Mouse (Mus musculus) midbrain, embryonic 12.5 days (tissue): ENCODE data around the gene Clec3b. TPM values are rescaled to one million over a fixed set of nuclear protein-coding genes. Genes with fewer than 3 reads are reported as not detected.

Source experiments
- ATAC-seq: fragments of 200-750 bp; cut with Nextera tagmentation; 2 replicates; pipeline ENCODE4 v1.8.0; 2017; ENCODE audit warnings: low read depth, moderate TSS enrichment, moderate library complexity; ENCODE audit not compliant: low FRiP score
- H3K27ac ChIP-seq: fragments of 300-500 bp; sonication (generic); replicated peaks from 2 replicates; pipeline ENCODE4 v1.5.1; 2016; ENCODE audit warnings: mild to moderate bottlenecking
- H3K27me3 ChIP-seq: fragments of 300-500 bp; sonication (generic); 2 replicates; pipeline ENCODE4 v1.6.1; 2016; ENCODE audit warnings: mild to moderate bottlenecking
- H3K36me3 ChIP-seq: fragments of 300-500 bp; sonication (generic); 2 replicates; pipeline ENCODE4 v1.6.1; 2016
- H3K4me1 ChIP-seq: fragments of 300-500 bp; sonication (generic); 2 replicates; pipeline ENCODE4 v1.6.1; 2016
- H3K4me2 ChIP-seq: fragments of 300-500 bp; sonication (generic); replicated peaks from 2 replicates; pipeline ENCODE4 v1.6.1; 2016; ENCODE audit warnings: mild to moderate bottlenecking, moderate library complexity
- H3K4me3 ChIP-seq: fragments of 300-500 bp; sonication (generic); 2 replicates; pipeline ENCODE4 v1.5.1; 2016; ENCODE audit warnings: mild to moderate bottlenecking
- H3K9ac ChIP-seq: fragments of 300-500 bp; sonication (generic); replicated peaks from 2 replicates; pipeline ENCODE4 v1.6.1; 2016; ENCODE audit warnings: mild to moderate bottlenecking, moderate library complexity
- H3K9me3 ChIP-seq: fragments of 300-500 bp; sonication (generic); 2 replicates; pipeline ENCODE4 v1.6.1; 2016; ENCODE audit warnings: mild to moderate bottlenecking
- WGBS: fragments of 180-500 bp; shearing (Covaris S2); methylation state at CpG from one replicate; pipeline ENCODE4 v1.1.7; 2016; 5-methylcytosine and 5-hydroxymethylcytosine counted together
- polyA plus RNA-seq: library from polyadenylated mRNA; unstranded; fragments of >200 nt; fragmentation: Nextera tagmentation; extraction: Ambion mirVana; gene quantifications from 2 replicates; pipeline ENCODE4 v1.2.1, GENCODE M21; 2016

Gene Clec3b
- polyA plus RNA-seq, 1 experiment from 2014 or later, result 0.31 TPM

DNA sequence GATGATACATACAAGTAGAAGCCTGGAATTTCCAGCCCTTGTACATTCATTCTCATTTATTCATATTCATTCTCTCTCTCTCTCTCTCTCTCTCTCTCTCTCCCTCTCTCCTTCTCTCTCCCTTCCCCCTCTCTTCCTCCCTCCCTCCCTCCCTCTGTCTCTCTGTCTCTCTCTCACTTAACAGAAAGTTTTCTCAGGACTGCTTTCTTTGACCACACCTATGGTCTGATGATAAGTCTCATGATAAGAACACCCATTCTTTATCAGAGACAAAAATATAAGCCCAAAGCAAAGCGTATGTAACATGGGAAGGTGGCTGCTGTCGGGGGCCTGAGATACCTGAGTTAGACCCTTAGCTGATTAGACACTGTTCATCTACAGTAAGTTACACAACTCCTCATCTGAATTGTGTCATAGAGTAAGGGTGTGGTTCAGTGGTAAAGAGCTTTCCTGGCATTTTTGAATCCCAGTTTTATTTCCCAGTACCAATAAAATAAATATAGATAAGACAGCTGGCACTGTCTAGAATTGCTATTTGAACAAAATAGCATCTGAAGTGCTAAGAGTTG lies 26.2 kb upstream of the Clec3b start:
- Histone ChIP-seq H3K4me3 (no peak overlapping the region), H3K27ac (no peak overlapping the region)
- 94% methylated on average over 2 of the region's 2 CpGs for WGBS

DNA sequence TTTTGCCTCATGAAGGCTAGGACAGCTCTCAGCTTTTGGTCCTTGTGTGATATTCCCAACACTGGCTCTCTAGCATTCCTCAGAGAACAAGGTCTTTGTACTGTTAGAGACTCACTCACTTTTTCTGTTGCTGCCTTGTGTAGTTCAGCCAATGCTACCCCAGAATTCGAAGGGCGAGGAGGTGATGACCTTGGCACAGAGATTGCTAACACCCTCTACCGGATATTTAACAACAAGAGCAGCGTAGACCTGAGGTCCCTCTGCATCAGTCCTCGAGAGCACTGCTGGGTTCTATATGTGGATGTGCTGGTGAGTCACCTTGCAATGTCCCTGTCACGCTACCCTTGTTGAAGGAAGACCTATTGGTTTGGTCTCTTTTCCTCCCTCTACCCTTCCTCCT lies 23.1 kb upstream of the Clec3b start:
- ATAC-seq, result no peak
- Histone ChIP-seq H3K4me2 (no peak overlapping the region), H3K9ac (no peak overlapping the region), H3K4me3 (no peak overlapping the region), H3K36me3 (peaks cover 64% of the 10 kb centered on the region), H3K27ac (no peak overlapping the region), H3K4me1 (no peaks in the 10 kb centered on the region), H3K27me3 (no peaks in the 10 kb centered on the region), H3K9me3 (no peaks in the 10 kb centered on the region)
- WGBS, result 95% methylated on average over 6 of the region's 6 CpGs

More for the DNA sequence above, 26.2 kb upstream of the Clec3b start:
- no peaks in the 10 kb centered on the region for H3K27me3 ChIP-seq
- H3K4me1 ChIP-seq, result no peaks in the 10 kb centered on the region
- no peak for ATAC-seq
- peaks cover 62% of the 10 kb centered on the region for H3K36me3 ChIP-seq
- no peaks in the 10 kb centered on the region for H3K9me3 ChIP-seq
- no peak overlapping the region for H3K4me2 ChIP-seq
- H3K9ac ChIP-seq, result no peak overlapping the region

GRCm38 (mm10) chr9:123132994-123133393 lies 17.8 kb upstream of the Clec3b start:
- 90% methylated on average over 3 of the region's 3 CpGs for whole genome bisulfite sequencing
- ATAC-seq, result no peak
- H3K4me3 ChIP-seq, result no peak overlapping the region
- no peak overlapping the region for H3K4me2 ChIP-seq
- no peak overlapping the region for H3K9ac ChIP-seq
- peaks cover 97% of the 10 kb centered on the region for H3K36me3 ChIP-seq
- H3K9me3 ChIP-seq, result no peaks in the 10 kb centered on the region
- no peaks in the 10 kb centered on the region for H3K27me3 ChIP-seq
- no peaks in the 10 kb centered on the region for H3K4me1 ChIP-seq
- no peak overlapping the region for H3K27ac ChIP-seq

- Histone ChIP-seq H3K9ac (no peak overlapping the region), H3K4me2 (no peak overlapping the region), H3K9me3 (no peaks in the 10 kb centered on the region), H3K36me3 (peaks cover 76% of the 10 kb centered on the region), H3K4me3 (no peak overlapping the region), H3K27ac (no peak overlapping the region), H3K4me1 (no peaks in the 10 kb centered on the region), H3K27me3 (no peaks in the 10 kb centered on the region)
- no peak for ATAC-seq
- 88% methylated on average over 7 of the region's 7 CpGs for WGBS
Measured at GRCm38 (mm10) chr9:123136953-123137682, 13.6 kb upstream of the Clec3b start.

GRCm38 (mm10) chr9:123138891-123139474 lies 11.8 kb upstream of the Clec3b start:
- ATAC-seq, result no peak
- no peak overlapping the region for H3K4me3 ChIP-seq
- H3K9ac ChIP-seq, result no peak overlapping the region
- peaks cover 68% of the 10 kb centered on the region for H3K36me3 ChIP-seq
- H3K27ac ChIP-seq, result no peak overlapping the region
- no peaks in the 10 kb centered on the region for H3K27me3 ChIP-seq
- H3K4me2 ChIP-seq, result no peak overlapping the region
- no peaks in the 10 kb centered on the region for H3K4me1 ChIP-seq
- 78% methylated on average over 5 of the region's 5 CpGs for whole genome bisulfite sequencing
- H3K9me3 ChIP-seq, result 0 out of 2 replicates have a peak, but pooled peaks cover 6% of the 10 kb centered on the region

DNA sequence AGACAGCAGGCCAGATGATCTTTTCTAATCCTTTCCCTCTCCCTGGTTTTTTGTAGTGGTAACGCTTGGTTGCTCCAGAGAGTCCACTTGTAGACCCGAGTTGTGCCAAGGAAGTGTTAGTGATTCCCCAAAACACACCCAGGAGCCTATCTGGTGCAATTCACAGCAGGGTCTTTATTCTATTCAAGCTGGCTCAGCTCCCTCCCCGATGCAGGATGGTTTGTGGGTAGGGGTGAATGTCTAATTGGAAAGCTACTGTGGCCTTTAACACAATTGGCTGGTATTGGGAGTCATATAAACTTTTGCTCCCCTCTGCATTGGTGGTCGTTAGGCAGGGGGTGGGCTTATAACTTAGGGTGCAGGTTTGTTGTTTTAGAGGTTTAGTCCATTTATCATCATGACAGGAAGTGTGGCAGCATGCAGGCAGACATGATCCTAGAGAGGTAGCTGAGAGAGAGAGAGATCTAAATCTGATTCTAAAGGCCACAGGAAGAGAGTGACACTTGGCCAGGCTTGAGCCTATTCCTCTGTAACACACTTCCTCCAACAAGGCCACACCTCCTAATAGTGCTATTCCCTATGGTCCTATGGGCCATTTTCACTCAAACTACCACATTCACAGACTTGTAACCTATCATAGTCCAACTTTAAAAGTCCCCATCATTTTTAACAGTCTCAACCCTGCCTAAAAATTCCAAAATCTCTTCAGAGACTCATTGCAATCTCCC lies 10.7 kb upstream of the Clec3b start:
- peaks cover 60% of the 10 kb centered on the region for H3K36me3 ChIP-seq
- no peak for ATAC-seq

DNA sequence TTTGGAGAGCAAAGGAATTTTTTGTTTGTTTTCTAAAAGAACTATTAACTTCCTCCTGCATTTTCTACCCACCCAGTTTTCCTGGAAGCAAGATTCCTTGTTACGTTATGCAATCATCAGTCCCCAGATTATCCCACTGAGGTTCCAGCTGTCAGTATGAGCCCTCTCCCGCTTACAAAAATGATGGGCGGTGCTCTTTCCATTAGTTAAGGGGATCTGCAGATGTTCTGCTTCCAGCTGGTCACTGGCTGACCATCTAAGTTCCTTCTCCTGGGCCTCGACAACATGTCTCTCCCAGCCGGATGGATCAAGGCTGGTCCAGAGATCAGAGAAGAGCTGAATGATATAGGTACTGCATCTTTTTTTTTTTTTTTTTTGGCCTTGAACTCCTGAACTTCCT lies 2.3 kb upstream of the Clec3b start:
- Histone ChIP-seq H3K36me3 (peaks cover 7% of the 10 kb centered on the region; the same call in 1 of the 2 replicates), H3K27me3 (no peaks in the 10 kb centered on the region)
- 88% methylated on average over 5 of the region's 5 CpGs for WGBS

More for the DNA sequence above, 10.7 kb upstream of the Clec3b start:
- Histone ChIP-seq H3K4me3 (no peak overlapping the region), H3K27ac (no peak overlapping the region), H3K9me3 (peaks cover 11% of the 10 kb centered on the region; the same call in 1 of the 2 replicates), H3K4me2 (no peak overlapping the region), H3K9ac (no peak overlapping the region), H3K4me1 (no peaks in the 10 kb centered on the region), H3K27me3 (no peaks in the 10 kb centered on the region)
- WGBS, result 82% methylated on average over 4 of the region's 4 CpGs

DNA sequence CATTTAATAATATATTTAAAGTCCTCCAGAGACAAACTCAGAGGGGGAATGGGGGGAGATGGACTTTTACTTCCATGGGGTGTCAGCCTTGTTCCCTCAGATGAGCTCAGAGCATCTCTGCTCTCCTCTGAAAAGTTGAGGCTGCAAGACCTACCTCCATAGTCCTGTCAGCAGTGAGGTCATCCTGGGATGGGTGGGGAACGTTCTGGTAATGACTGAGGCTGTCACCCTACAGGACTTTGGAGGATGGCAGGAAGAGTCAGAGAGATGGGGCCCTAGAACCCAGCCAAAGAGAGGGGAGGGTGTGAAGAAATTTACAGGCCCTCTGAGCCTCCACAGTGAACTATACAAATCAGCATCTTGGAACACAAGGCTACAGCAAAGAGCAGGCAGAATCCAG lies 815 bp downstream of the Clec3b start:
- WGBS, result 63% methylated on average over 1 of the region's 1 CpGs
- H3K36me3 ChIP-seq, result no peaks in the 10 kb centered on the region
- H3K4me2 ChIP-seq, result no peak overlapping the region
- H3K4me3 ChIP-seq, result no peak overlapping the region
- no peak overlapping the region for H3K9ac ChIP-seq
- no peaks in the 10 kb centered on the region for H3K9me3 ChIP-seq
- H3K27ac ChIP-seq, result no peak overlapping the region
- no peaks in the 10 kb centered on the region for H3K4me1 ChIP-seq
- no peaks in the 10 kb centered on the region for H3K27me3 ChIP-seq
- ATAC-seq, result no peak

More for the DNA sequence above, 2.3 kb upstream of the Clec3b start:
- Histone ChIP-seq H3K4me3 (no peak overlapping the region), H3K4me1 (no peaks in the 10 kb centered on the region), H3K9me3 (peaks cover 14% of the 10 kb centered on the region; the same call in 1 of the 2 replicates), H3K4me2 (no peak overlapping the region), H3K9ac (no peak overlapping the region), H3K27ac (no peak overlapping the region)
- ATAC-seq, result no peak

- Histone ChIP-seq H3K9ac (no peak overlapping the region), H3K9me3 (no peaks in the 10 kb centered on the region), H3K36me3 (no peaks in the 10 kb centered on the region), H3K27me3 (peaks cover 1% of the 10 kb centered on the region; the same call in 1 of the 2 replicates), H3K27ac (no peak overlapping the region), H3K4me2 (no peak overlapping the region), H3K4me1 (no peaks in the 10 kb centered on the region), H3K4me3 (no peak overlapping the region)
- ATAC-seq, result no peak
- WGBS, result 77% methylated on average over 3 of the region's 3 CpGs
Measured at GRCm38 (mm10) chr9:123152026-123152425, 1.3 kb downstream of the Clec3b start.

GRCm38 (mm10) chr9:123153121-123153520 lies 2.4 kb downstream of the Clec3b start:
- Histone ChIP-seq H3K9me3 (no peaks in the 10 kb centered on the region), H3K36me3 (no peaks in the 10 kb centered on the region)
- 97% methylated on average over 2 of the region's 2 CpGs for WGBS

GRCm38 (mm10) chr9:123156910-123157361 lies 6.2 kb downstream of the Clec3b start:
- H3K9me3 ChIP-seq, result no peaks in the 10 kb centered on the region
- H3K27me3 ChIP-seq, result peaks cover 8% of the 10 kb centered on the region; the same call in 1 of the 2 replicates
- peak overlapping the region; percentile 30 for H3K4me2 ChIP-seq
- H3K4me1 ChIP-seq, result no peaks in the 10 kb centered on the region
- H3K4me3 ChIP-seq, result peak overlapping the region; percentile 4; the same call in 1 of the 2 replicates
- H3K36me3 ChIP-seq, result no peaks in the 10 kb centered on the region
- 27% methylated on average over 29 of the region's 30 CpGs for WGBS
- H3K9ac ChIP-seq, result no peak overlapping the region
- no peak overlapping the region for H3K27ac ChIP-seq
- ATAC-seq, result peak; percentile 68; the same call in 1 of the 2 replicates

More at GRCm38 (mm10) chr9:123153121-123153520, 2.4 kb downstream of the Clec3b start:
- H3K4me1 ChIP-seq, result no peaks in the 10 kb centered on the region
- H3K27me3 ChIP-seq, result peaks cover 8% of the 10 kb centered on the region; the same call in 1 of the 2 replicates
- H3K27ac ChIP-seq, result no peak overlapping the region
- ATAC-seq, result no peak
- no peak overlapping the region for H3K4me3 ChIP-seq
- H3K9ac ChIP-seq, result no peak overlapping the region
- no peak overlapping the region for H3K4me2 ChIP-seq
